Mouse (Mus musculus) activated CD4-positive, CD25-positive, alpha-beta regulatory T cell, adult 4 months (primary cell): ENCODE data around the gene Aff3. TPM values are rescaled to one million over a fixed set of nuclear protein-coding genes. Genes with fewer than 3 reads are reported as not detected.

Experiments used
- ATAC-seq: one replicate; pipeline ENCODE4 v1.8.0; 2017
- polyA plus RNA-seq, 2 experiments: library from polyadenylated mRNA; unstranded; fragments of 100-300 nt; shearing (Covaris generic); gene quantifications; one replicate each; pipeline ENCODE4 v1.2.1; 2017

The Aff3 gene
- polyA plus RNA-seq, 2 experiments from 2014 or later = 15.0 to 18.5 TPM

DNA sequence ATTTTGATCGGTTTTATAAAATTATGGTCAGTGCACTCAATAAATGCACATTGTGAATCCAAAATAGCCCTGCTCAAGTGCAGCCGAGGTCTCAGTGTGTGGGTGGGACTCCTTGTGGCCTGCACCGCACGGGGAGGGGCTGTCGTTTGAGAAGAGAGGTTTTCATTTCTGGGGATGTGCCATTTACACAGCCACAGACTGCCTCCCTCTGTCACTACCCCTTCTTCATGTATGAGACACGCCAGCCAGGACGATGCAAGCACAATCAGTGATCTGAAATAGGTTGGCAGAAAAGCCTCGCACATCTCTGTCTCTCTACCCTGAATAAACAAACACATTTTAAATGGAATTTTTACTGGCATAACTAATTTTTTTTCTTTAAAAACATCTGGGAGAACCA, 443.3 kb downstream of the Aff3 start:
- no peak for ATAC-seq

- ATAC-seq = no peak
Measured at GRCm38 (mm10) chr1:38217912-38218795, 446.6 kb downstream of the Aff3 start.

DNA sequence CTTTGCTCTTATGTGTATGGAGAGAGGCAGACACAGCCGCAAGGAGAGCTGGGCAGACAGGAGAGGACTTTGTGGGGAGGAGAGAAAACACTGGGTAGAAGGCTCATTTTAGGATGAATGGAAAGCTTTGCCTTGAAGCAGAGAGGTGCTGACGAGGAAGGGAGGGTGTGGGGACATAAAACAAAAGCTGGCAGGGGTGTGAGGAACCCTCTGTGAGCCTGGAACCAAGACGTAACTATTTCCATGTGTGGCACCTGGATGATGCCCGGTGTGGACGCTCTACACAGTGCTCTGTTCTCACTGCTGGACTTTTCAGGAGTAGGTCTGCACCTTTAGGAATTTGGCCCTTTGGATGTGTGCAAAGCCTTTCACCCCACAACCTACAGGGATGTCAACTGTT, 447.7 kb downstream of the Aff3 start:
- no peak for ATAC-seq

DNA sequence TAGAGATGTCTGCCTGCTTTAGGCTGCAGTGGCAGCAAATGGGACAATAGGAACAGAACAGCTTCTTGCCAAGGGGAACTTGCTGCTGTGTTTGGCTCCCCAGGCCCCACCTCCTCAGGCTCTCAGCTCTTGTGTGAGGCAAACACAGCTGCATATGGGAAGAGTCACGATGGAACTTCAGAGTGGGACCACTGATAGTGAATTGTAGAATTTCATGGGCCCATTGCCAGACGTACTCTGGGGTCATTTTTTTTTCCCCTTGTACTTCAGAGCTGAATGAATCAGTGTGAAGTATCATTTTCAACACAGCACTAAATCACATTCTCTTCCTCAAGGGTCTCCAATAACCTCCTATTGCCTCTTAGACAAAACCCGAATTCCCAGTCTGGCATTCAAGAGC, 451.4 kb downstream of the Aff3 start:
- no peak for ATAC-seq

DNA sequence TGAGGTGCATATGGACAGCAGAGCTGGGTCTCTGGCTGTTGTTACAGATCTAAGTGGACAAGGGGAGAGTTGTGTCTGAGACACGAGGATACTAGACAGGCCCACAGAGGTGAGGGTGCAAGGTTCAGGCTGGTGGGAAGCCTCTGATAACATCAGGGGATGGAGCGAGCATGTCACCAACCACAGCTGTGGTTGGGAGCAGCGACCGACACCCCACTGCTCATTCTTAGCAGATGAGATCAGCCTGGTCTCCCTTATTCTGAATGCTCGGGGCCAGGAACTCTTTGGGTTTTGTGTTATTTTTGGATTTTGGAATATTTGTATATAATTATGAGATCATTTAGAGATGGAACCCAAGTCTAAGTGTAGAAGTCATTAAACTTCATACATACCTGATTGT, 452.4 kb downstream of the Aff3 start:
- no peak for ATAC-seq

DNA sequence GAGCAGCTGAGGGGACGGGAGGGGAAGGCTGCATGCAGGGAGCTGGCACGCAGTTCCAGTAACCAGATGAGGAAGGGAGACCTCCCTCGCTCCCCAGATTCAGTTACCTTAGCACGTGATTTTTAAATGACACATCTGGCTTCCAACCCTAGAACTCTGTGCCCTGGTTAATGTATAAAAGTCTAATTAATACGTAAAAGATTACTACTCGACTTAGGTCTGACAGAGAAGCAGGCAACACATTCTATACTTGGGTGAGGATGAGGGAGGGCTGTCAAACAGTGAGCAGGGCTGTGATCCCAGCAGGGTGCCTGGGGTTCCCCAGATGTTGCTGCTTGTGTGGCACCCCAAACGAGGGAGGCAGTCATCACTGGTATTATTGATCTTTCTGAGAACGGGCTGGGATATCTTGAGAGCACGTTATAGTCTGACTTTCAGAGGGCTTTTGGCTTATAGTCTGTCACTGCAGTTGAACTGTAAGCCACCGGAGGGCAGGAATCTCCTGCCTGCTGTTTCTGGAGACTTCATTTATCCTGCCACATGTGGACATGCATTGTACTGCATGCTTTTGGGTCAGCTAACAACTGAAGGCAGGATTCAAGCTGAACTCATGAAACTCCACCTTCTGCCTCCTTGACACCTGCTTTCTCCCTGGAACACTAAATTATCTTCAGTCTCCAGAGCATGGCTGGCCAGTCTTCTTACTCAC, 462.1 kb downstream of the Aff3 start:
- no peak for ATAC-seq

DNA sequence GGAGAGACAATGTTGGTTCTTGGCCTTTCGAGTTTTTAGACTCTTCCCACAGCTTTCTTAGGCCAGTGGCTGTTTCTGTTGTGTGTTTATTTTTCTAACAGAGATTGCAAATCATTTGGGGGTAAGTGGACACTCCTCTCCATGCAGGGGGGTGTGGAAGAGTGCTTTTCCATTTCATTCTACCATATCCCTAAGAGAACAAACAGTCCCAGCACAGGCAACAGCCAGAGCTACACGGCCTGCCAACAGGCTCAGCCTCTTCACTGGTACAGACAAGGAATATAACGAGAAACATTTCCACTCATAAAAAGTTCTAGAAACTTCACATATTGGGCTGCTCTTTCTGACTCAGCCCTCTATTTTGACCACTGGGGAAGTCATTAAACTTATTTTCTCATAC, 463.0 kb downstream of the Aff3 start:
- no peak for ATAC-seq

GRCm38 (mm10) chr1:38199669-38200635, 464.8 kb downstream of the Aff3 start:
- no peak for ATAC-seq

DNA sequence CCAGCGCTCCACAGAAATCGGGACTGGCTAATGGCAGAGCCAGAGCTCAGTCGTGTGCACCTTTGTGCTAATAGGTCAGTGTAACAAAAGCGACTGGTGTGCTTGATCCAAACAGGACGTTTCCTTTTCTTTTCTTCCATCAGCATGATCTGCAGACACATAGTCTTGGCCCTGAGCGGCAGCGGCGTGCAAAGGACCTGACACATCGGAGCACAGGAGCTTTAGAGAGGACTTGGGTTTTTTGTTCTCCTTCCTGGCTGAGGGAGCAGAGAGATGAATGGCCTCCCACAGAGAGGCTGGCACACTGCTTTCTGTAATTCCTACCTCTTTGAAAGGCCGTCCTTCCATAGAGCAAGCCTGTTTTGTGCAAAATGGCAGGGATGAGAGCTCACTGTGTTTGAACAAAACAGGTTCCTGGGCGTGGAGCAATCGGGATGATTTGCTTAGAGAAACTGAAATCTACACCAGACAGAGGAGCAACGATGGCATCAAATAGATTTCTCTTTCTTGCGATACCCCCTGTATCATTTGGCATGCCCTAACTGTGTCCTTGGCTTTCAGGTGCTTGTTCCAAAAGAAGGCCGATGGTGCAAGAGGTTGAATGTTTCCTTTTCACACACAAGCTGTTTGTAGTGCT, 466.2 kb downstream of the Aff3 start:
- ATAC-seq = no peak

DNA sequence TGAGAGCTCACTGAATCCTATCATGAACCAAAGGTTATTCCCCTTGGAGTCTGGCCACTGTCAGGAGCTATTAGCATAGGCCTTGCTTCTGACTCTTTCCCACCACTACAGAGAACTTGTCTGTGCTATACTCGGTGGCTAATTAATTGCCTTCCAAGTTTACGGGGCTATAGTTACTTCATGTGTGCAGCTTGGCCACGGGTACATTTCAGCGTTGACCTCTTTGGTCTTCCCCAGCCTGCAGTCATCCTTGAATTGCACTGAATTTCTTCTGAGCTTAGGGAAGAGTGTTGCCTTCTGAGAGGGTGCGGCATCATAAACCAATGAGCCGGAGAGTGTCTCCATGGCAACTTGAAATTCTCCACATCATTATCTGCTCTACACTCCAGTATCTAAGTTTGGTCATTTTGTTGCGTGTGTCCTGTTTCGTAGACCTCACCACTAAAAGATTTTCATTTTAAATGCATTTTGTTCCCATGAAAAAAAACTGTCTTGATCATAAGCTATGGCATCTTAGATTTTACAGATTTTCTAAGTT, 467.5 kb downstream of the Aff3 start:
- no peak for ATAC-seq

DNA sequence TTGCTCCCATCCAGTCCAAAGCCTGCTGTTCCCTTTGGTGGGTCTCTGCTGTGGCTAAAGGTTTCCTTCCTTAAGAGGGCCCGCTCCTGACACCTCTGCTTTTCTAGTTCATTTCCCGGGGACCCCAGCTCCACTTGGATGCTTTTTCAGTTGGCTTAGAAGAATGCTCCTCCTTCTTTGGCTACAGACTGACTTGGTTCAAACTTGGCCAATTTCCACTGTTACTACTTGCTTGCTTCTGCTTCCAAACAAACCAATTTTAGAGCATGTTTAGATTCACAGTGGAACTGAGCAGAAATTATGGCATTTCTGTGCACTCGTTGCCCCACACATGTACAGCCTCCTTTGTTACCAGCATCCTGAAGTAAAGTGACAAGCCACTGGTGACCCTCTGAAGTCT, 469.0 kb downstream of the Aff3 start:
- ATAC-seq = no peak

GRCm38 (mm10) chr1:38186227-38186545, 478.6 kb downstream of the Aff3 start:
- no peak for ATAC-seq

GRCm38 (mm10) chr1:38185517-38186226, 479.1 kb downstream of the Aff3 start:
- ATAC-seq = no peak

DNA sequence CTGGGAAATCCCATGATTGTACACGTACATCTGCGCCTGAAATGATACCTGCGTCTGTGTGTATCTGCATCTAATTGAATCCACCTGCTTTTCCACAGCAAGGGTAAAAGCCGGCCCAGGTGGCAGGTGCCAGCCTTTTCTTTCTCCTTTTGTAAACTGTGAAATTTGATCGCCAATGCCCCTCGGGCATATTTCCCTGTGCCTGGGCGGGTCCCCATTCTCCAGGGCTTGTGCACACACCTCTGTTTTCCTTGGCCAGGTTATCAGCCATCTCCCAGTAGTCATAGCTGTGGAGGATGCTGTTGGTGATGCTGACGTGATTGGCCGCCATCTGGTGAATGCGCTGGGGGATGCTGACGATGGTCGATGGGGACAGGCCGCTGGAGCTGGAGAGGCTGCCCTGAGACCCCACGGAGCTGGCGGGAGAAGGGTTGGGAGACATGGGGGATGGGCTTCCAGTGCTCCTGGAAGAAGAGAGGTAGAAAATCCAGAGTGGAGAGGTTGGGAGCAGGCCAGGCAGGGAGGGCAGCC, 483.7 kb downstream of the Aff3 start:
- no peak for ATAC-seq

DNA sequence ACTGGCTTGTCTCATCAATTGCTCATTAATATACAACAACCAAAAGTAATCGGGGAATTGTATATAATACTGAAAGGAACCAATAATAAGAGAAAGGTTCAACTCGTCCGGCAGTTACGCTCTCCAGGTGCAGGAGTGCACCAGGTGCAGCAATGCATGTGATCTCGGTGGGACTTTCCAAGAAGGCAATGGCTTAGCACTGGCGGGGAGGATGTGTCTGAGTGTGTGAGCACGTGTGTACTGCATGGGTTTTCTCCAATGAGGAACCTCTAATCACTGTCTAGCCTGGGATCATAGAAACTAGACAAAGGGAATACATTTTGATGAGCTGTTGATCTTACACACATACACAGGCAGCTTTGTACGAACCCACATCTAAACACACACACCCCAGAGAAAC, 485.8 kb downstream of the Aff3 start:
- no peak for ATAC-seq

- ATAC-seq = no peak
Measured at GRCm38 (mm10) chr1:38176077-38176476, 488.7 kb downstream of the Aff3 start.

- ATAC-seq = no peak
Measured at GRCm38 (mm10) chr1:38171874-38172273, 492.9 kb downstream of the Aff3 start.

GRCm38 (mm10) chr1:38165696-38166095, 499.1 kb downstream of the Aff3 start:
- ATAC-seq = no peak

- no peak for ATAC-seq
Measured at GRCm38 (mm10) chr1:38150086-38150485, 514.7 kb downstream of the Aff3 start.

- no peak for ATAC-seq
Measured at GRCm38 (mm10) chr1:38146008-38146407, 518.7 kb downstream of the Aff3 start.

- ATAC-seq = no peak
Measured at GRCm38 (mm10) chr1:38141371-38141770, 523.4 kb downstream of the Aff3 start.
